Mouse (Mus musculus) liver, adult 2 months (tissue): ENCODE measurements at regions not wholly inside any gene's neighbourhood (a gene's known extent, or its start where the extent isn't known, plus 50 kb on each side); places are given as distances from the start of the nearest gene placed in this dataset.

Experiments used
- CTCF ChIP-seq: fragments of 200-500 bp; IDR thresholded peaks from 2 replicates; pipeline ENCODE4 v1.5.1; 2011; ENCODE audit warnings: low read depth, low read length, control low read depth
- POLR2A ChIP-seq: fragments of 200-500 bp; IDR thresholded peaks from 2 replicates; pipeline ENCODE4 v1.6.1; 2011; ENCODE audit warnings: low read length, control low read depth; ENCODE audit not compliant: insufficient read depth; ENCODE audit errors: extremely low read depth

DNA sequence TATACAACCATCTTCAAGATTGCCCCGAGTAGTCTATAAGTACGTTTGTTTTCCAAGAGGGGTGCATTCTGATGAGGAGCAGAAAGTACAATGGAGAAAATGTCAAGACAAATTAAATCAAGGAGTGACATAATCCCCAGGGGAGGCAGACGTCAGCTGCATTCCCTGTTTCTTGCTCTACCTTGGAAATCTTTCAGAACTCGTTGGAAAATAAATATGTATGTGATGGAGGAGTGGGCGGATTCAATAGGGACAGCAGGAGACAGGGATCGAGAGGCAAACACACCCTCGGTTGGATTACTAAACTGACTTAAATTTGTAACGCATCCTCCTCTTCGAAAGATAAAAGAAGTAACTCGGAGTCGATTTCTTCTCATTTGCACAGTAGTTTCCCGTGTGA, 164.8 kb upstream of the Klf4 start:
- TF ChIP-seq POLR2A (no peak), CTCF (no peak)
